Mouse (Mus musculus): Measurements from ENCODE around the gene Ryr3. TPM values are rescaled to one million over a fixed set of nuclear protein-coding genes. Genes with fewer than 3 reads are reported as not detected.

Ryr3 gene
- total RNA-seq, 2 experiments from 2014 or later, result 43.7 to 47.5 TPM

DNA sequence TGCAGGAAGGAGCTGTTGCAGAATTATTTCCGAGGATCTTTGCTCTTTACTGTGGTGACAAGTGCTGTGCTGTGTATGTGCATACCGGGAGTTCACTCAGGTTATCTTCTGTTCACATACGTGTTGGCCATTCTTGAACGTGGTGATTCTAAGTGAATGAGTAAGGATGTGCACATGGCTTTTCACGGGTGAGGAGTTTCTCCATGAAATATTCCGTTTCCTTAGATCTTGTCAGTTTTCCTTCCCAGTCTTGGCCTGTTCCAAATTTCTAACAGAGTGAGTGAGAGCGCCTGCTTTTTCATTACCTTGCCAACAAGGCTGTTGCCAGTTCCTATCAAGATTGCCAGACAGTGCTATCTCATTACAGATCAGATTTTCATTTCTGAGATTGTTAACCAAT lies 625.9 kb downstream of the Ryr3 start:
- peak; percentile 4 for DNase-seq
- intact Hi-C loops (cut with DNase I), result no loop called here

Small RNA genes within 50 kb of the gene (microRNA-seq; reads per million reads assigned to microRNA genes)
- not detected for gene Gm44374

Other genes starting within 250 kb of the Ryr3 start
- under 1 TPM in 1 of 2 experiments, not detected in 1; 0.28 TPM for gene Tmco5b, start 68.6 kb upstream of the Ryr3 start, total RNA-seq (2021)
- gene Fmn1, start 110.6 kb upstream of the Ryr3 start, total RNA-seq (2021), result 1 to 10 TPM; 5.8 TPM

All from left cerebral cortex, postnatal 4 days (tissue).